Mouse (Mus musculus): ENCODE results near the gene Dpp6. TPM values are rescaled to one million over a fixed set of nuclear protein-coding genes. Genes with fewer than 3 reads are reported as not detected.

Dpp6 gene
- polyA plus RNA-seq, 1 experiment from 2014 or later = 4.5 TPM

GRCm38 (mm10) chr5:26918763-26919162 is 101.8 kb downstream of the Dpp6 start:
- ATAC-seq (replicated peaks; ENCODE audit: insufficient number of reproducible peaks, low FRiP score, low TSS enrichment, low read depth) (no peak), DNase-seq (ENCODE audit: low spot score) (no peak)
- Histone ChIP-seq H3K4me2 (ENCODE audit: low read depth, low read length) (no peak overlapping the region), H3K4me1 (ENCODE audit: control insufficient read depth, insufficient read depth, low read length) (no peaks in the 10 kb centered on the region), H3K27ac (replicated peaks; ENCODE audit: low read depth, low read length) (no peak overlapping the region), H3K4me3 (ENCODE audit: low read depth, low read length) (no peak overlapping the region), H3K36me3 (replicated peaks; ENCODE audit: control insufficient read depth, insufficient read depth, low read depth, low read length) (no peaks in the 10 kb centered on the region), H3K27me3 (ENCODE audit: control insufficient read depth, insufficient read depth, low read length) (no peaks in the 10 kb centered on the region), H3K9ac (replicated peaks; ENCODE audit: low read length) (no peak overlapping the region), H3K9me3 (replicated peaks; ENCODE audit: control insufficient read depth, low read length) (no peaks in the 10 kb centered on the region)
- WGBS = 84% methylated on average over 3 of the region's 3 CpGs

GRCm38 (mm10) chr5:26924552-26924951 is 107.5 kb downstream of the Dpp6 start:
- 85% methylated on average over 5 of the region's 5 CpGs for WGBS
- H3K36me3 ChIP-seq (replicated peaks; ENCODE audit: control insufficient read depth, insufficient read depth, low read depth, low read length) = no peaks in the 10 kb centered on the region

GRCm38 (mm10) chr5:26932413-26933122 is 115.6 kb downstream of the Dpp6 start:
- WGBS = 61% methylated on average over 3 of the region's 3 CpGs
- Histone ChIP-seq H3K4me2 (ENCODE audit: low read depth, low read length) (no peak overlapping the region), H3K27me3 (ENCODE audit: control insufficient read depth, insufficient read depth, low read length) (no peaks in the 10 kb centered on the region), H3K4me3 (ENCODE audit: low read depth, low read length) (no peak overlapping the region), H3K27ac (replicated peaks; ENCODE audit: low read depth, low read length) (no peak overlapping the region), H3K36me3 (replicated peaks; ENCODE audit: control insufficient read depth, insufficient read depth, low read depth, low read length) (no peaks in the 10 kb centered on the region), H3K9ac (replicated peaks; ENCODE audit: low read length) (no peak overlapping the region), H3K4me1 (ENCODE audit: control insufficient read depth, insufficient read depth, low read length) (no peaks in the 10 kb centered on the region), H3K9me3 (replicated peaks; ENCODE audit: control insufficient read depth, low read length) (no peaks in the 10 kb centered on the region)
- ATAC-seq (replicated peaks; ENCODE audit: insufficient number of reproducible peaks, low FRiP score, low TSS enrichment, low read depth) (no peak), DNase-seq (ENCODE audit: low spot score) (no peak)

More at GRCm38 (mm10) chr5:26924552-26924951, 107.5 kb downstream of the Dpp6 start:
- DNase-seq (ENCODE audit: low spot score) = no peak
- H3K4me1 ChIP-seq (ENCODE audit: control insufficient read depth, insufficient read depth, low read length) = no peaks in the 10 kb centered on the region
- H3K27me3 ChIP-seq (ENCODE audit: control insufficient read depth, insufficient read depth, low read length) = no peaks in the 10 kb centered on the region
- ATAC-seq (replicated peaks; ENCODE audit: insufficient number of reproducible peaks, low FRiP score, low TSS enrichment, low read depth) = no peak
- H3K4me3 ChIP-seq (ENCODE audit: low read depth, low read length) = no peak overlapping the region
- H3K27ac ChIP-seq (replicated peaks; ENCODE audit: low read depth, low read length) = no peak overlapping the region
- H3K4me2 ChIP-seq (ENCODE audit: low read depth, low read length) = no peak overlapping the region
- no peaks in the 10 kb centered on the region for H3K9me3 ChIP-seq (replicated peaks; ENCODE audit: control insufficient read depth, low read length)
- no peak overlapping the region for H3K9ac ChIP-seq (replicated peaks; ENCODE audit: low read length)

GRCm38 (mm10) chr5:26934911-26935310 is 117.9 kb downstream of the Dpp6 start:
- ATAC-seq (replicated peaks; ENCODE audit: insufficient number of reproducible peaks, low FRiP score, low TSS enrichment, low read depth) = no peak
- no peaks in the 10 kb centered on the region for H3K4me1 ChIP-seq (ENCODE audit: control insufficient read depth, insufficient read depth, low read length)
- WGBS = 83% methylated on average over 6 of the region's 6 CpGs
- H3K4me3 ChIP-seq (ENCODE audit: low read depth, low read length) = no peak overlapping the region
- no peaks in the 10 kb centered on the region for H3K9me3 ChIP-seq (replicated peaks; ENCODE audit: control insufficient read depth, low read length)
- H3K9ac ChIP-seq (replicated peaks; ENCODE audit: low read length) = no peak overlapping the region
- H3K27me3 ChIP-seq (ENCODE audit: control insufficient read depth, insufficient read depth, low read length) = no peaks in the 10 kb centered on the region
- DNase-seq (ENCODE audit: low spot score) = no peak
- H3K36me3 ChIP-seq (replicated peaks; ENCODE audit: control insufficient read depth, insufficient read depth, low read depth, low read length) = no peaks in the 10 kb centered on the region
- H3K27ac ChIP-seq (replicated peaks; ENCODE audit: low read depth, low read length) = no peak overlapping the region
- no peak overlapping the region for H3K4me2 ChIP-seq (ENCODE audit: low read depth, low read length)

- Histone ChIP-seq H3K27ac (replicated peaks; ENCODE audit: low read depth, low read length) (no peak overlapping the region), H3K4me2 (ENCODE audit: low read depth, low read length) (no peak overlapping the region), H3K9ac (replicated peaks; ENCODE audit: low read length) (no peak overlapping the region), H3K4me1 (ENCODE audit: control insufficient read depth, insufficient read depth, low read length) (no peaks in the 10 kb centered on the region), H3K9me3 (replicated peaks; ENCODE audit: control insufficient read depth, low read length) (no peaks in the 10 kb centered on the region), H3K27me3 (ENCODE audit: control insufficient read depth, insufficient read depth, low read length) (no peaks in the 10 kb centered on the region), H3K4me3 (ENCODE audit: low read depth, low read length) (no peak overlapping the region), H3K36me3 (replicated peaks; ENCODE audit: control insufficient read depth, insufficient read depth, low read depth, low read length) (no peaks in the 10 kb centered on the region)
- 84% methylated on average over 5 of the region's 5 CpGs for WGBS
- no peak for ATAC-seq (replicated peaks; ENCODE audit: insufficient number of reproducible peaks, low FRiP score, low TSS enrichment, low read depth)
- no peak for DNase-seq (ENCODE audit: low spot score)
Measured at GRCm38 (mm10) chr5:26941471-26941870, 124.5 kb downstream of the Dpp6 start.

- 46% methylated on average over 4 of the region's 4 CpGs for WGBS
- Histone ChIP-seq H3K36me3 (replicated peaks; ENCODE audit: control insufficient read depth, insufficient read depth, low read depth, low read length) (no peaks in the 10 kb centered on the region), H3K9ac (replicated peaks; ENCODE audit: low read length) (no peak overlapping the region), H3K4me3 (ENCODE audit: low read depth, low read length) (no peak overlapping the region), H3K9me3 (replicated peaks; ENCODE audit: control insufficient read depth, low read length) (no peaks in the 10 kb centered on the region), H3K4me1 (ENCODE audit: control insufficient read depth, insufficient read depth, low read length) (no peaks in the 10 kb centered on the region), H3K27me3 (ENCODE audit: control insufficient read depth, insufficient read depth, low read length) (no peaks in the 10 kb centered on the region), H3K4me2 (ENCODE audit: low read depth, low read length) (no peak overlapping the region), H3K27ac (replicated peaks; ENCODE audit: low read depth, low read length) (no peak overlapping the region)
- ATAC-seq (replicated peaks; ENCODE audit: insufficient number of reproducible peaks, low FRiP score, low TSS enrichment, low read depth) (no peak), DNase-seq (ENCODE audit: low spot score) (no peak)
Measured at GRCm38 (mm10) chr5:26945169-26945920, 128.3 kb downstream of the Dpp6 start.

- H3K4me3 ChIP-seq (ENCODE audit: low read depth, low read length) = no peak overlapping the region
- H3K27ac ChIP-seq (replicated peaks; ENCODE audit: low read depth, low read length) = no peak overlapping the region
- H3K9ac ChIP-seq (replicated peaks; ENCODE audit: low read length) = no peak overlapping the region
- no peaks in the 10 kb centered on the region for H3K36me3 ChIP-seq (replicated peaks; ENCODE audit: control insufficient read depth, insufficient read depth, low read depth, low read length)
- ATAC-seq (replicated peaks; ENCODE audit: insufficient number of reproducible peaks, low FRiP score, low TSS enrichment, low read depth) (no peak), DNase-seq (ENCODE audit: low spot score) (no peak)
- H3K9me3 ChIP-seq (replicated peaks; ENCODE audit: control insufficient read depth, low read length) = no peaks in the 10 kb centered on the region
- H3K27me3 ChIP-seq (ENCODE audit: control insufficient read depth, insufficient read depth, low read length) = no peaks in the 10 kb centered on the region
- WGBS = 63% methylated on average over 6 of the region's 6 CpGs
- no peaks in the 10 kb centered on the region for H3K4me1 ChIP-seq (ENCODE audit: control insufficient read depth, insufficient read depth, low read length)
- H3K4me2 ChIP-seq (ENCODE audit: low read depth, low read length) = no peak overlapping the region
Measured at GRCm38 (mm10) chr5:26969941-26970590, 153.1 kb downstream of the Dpp6 start.

- Histone ChIP-seq H3K9ac (replicated peaks; ENCODE audit: low read length) (no peak overlapping the region), H3K9me3 (replicated peaks; ENCODE audit: control insufficient read depth, low read length) (no peaks in the 10 kb centered on the region), H3K4me2 (ENCODE audit: low read depth, low read length) (no peak overlapping the region), H3K27ac (replicated peaks; ENCODE audit: low read depth, low read length) (no peak overlapping the region), H3K36me3 (replicated peaks; ENCODE audit: control insufficient read depth, insufficient read depth, low read depth, low read length) (no peaks in the 10 kb centered on the region), H3K27me3 (ENCODE audit: control insufficient read depth, insufficient read depth, low read length) (no peaks in the 10 kb centered on the region), H3K4me1 (ENCODE audit: control insufficient read depth, insufficient read depth, low read length) (no peaks in the 10 kb centered on the region), H3K4me3 (ENCODE audit: low read depth, low read length) (no peak overlapping the region)
- ATAC-seq (replicated peaks; ENCODE audit: insufficient number of reproducible peaks, low FRiP score, low TSS enrichment, low read depth) = no peak
- 24% methylated on average over 4 of the region's 4 CpGs for WGBS
- no peak for DNase-seq (ENCODE audit: low spot score)
Measured at GRCm38 (mm10) chr5:26973166-26973565, 156.2 kb downstream of the Dpp6 start.
